Mouse (Mus musculus) limb, embryonic 12.5 days (tissue): ENCODE data around the gene Smurf1. TPM values are rescaled to one million over a fixed set of nuclear protein-coding genes. Genes with fewer than 3 reads are reported as not detected.

Experiments used
- ATAC-seq: fragments of 200-750 bp; cut with Nextera tagmentation; 2 replicates; pipeline ENCODE4 v1.8.0; 2017; ENCODE audit warnings: low read depth, moderate TSS enrichment; ENCODE audit not compliant: insufficient number of reproducible peaks, insufficient read depth, low FRiP score, low TSS enrichment
- H3K27ac ChIP-seq: fragments of 300-500 bp; sonication (generic); 2 replicates; pipeline ENCODE4 v1.5.1; 2016; ENCODE audit warnings: mild to moderate bottlenecking, moderate library complexity
- H3K27me3 ChIP-seq: fragments of 300-500 bp; sonication (generic); 2 replicates; pipeline ENCODE4 v1.6.1; 2016; ENCODE audit warnings: mild to moderate bottlenecking, moderate library complexity
- H3K36me3 ChIP-seq: fragments of 300-500 bp; sonication (generic); 2 replicates; pipeline ENCODE4 v1.6.1; 2016; ENCODE audit warnings: mild to moderate bottlenecking, moderate library complexity
- H3K4me1 ChIP-seq: fragments of 300-500 bp; sonication (generic); replicated peaks from 2 replicates; pipeline ENCODE4 v1.6.1; 2016
- H3K4me2 ChIP-seq: fragments of 300-500 bp; sonication (generic); 2 replicates; pipeline ENCODE4 v1.6.1; 2016; ENCODE audit warnings: mild to moderate bottlenecking, moderate library complexity
- H3K4me3 ChIP-seq: fragments of 300-500 bp; sonication (generic); replicated peaks from 2 replicates; pipeline ENCODE4 v1.5.1; 2016; ENCODE audit warnings: mild to moderate bottlenecking
- H3K9ac ChIP-seq: fragments of 300-500 bp; sonication (generic); replicated peaks from 2 replicates; pipeline ENCODE4 v1.6.1; 2016; ENCODE audit warnings: mild to moderate bottlenecking, moderate library complexity
- H3K9me3 ChIP-seq: fragments of 300-500 bp; sonication (generic); 2 replicates; pipeline ENCODE4 v1.6.1; 2016; ENCODE audit warnings: mild to moderate bottlenecking, moderate library complexity
- WGBS: fragments of 180-500 bp; shearing (Covaris S2); methylation state at CpG from one replicate; pipeline ENCODE4 v1.1.7; 2016; 5-methylcytosine and 5-hydroxymethylcytosine counted together
- polyA plus RNA-seq: library from polyadenylated mRNA; unstranded; fragments of >200 nt; fragmentation: Nextera tagmentation; extraction: Ambion mirVana; gene quantifications from 2 replicates; pipeline ENCODE4 v1.2.1, GENCODE M21; 2016

The Smurf1 gene
- polyA plus RNA-seq, 1 experiment from 2014 or later: 23.3 TPM

DNA sequence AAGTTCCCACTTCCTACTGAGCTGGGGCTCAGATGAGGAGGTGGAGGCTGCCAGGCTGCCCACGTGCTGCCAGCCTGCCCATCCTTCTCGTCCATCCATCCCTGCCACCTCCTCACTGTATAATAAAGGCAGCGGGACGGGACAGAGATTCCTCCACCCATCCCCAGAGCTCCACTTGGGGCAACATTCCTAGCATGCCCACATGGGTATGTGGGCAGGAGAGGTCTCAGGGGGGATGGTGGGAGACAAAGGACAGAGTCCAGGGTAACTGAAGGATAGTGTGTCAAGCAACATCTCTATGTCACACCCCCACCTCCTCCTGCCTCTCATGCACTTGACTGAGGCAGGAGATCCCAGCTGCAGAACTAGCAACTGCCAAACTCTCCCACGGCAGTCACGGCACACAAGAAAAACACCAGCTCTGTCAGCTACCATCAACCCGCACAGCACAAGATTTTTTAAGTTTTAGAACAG, 51.2 kb downstream of the Smurf1 start:
- Histone ChIP-seq H3K9me3 (no peaks in the 10 kb centered on the region), H3K4me3 (no peak overlapping the region), H3K27ac (peak overlapping the region; percentile 45; the same call in 1 of the 2 replicates), H3K36me3 (no peaks in the 10 kb centered on the region), H3K4me1 (peaks cover 33% of the 10 kb centered on the region), H3K27me3 (no peaks in the 10 kb centered on the region), H3K9ac (no peak overlapping the region), H3K4me2 (no peak overlapping the region)
- 58% methylated on average over 7 of the region's 7 CpGs for WGBS
- ATAC-seq: no peak

DNA sequence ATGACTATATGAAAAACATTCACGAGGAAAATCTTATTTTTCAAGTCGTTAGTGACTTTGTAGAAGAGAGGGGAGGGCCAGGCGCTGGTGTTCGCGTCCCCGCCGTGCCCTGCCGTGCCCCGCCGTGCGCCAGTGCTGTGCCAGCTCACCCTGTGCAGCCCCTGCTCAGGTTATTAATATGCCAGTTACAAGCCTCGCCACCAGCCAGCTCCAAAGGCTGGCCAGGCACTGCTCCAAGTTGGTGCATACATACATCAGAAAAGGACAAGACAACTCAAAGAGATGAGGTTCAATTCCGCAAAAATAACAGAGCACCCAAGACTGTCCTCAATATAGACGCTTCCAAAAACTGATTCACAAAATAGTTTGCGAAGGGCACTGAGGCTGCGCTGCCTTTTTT, 51.7 kb downstream of the Smurf1 start:
- no peak for ATAC-seq
- H3K4me3 ChIP-seq: no peak overlapping the region
- peaks cover 27% of the 10 kb centered on the region for H3K4me1 ChIP-seq
- H3K27ac ChIP-seq: no peak overlapping the region
- no peak overlapping the region for H3K9ac ChIP-seq
- H3K9me3 ChIP-seq: no peaks in the 10 kb centered on the region; the same call in 1 of the 2 replicates
- no peaks in the 10 kb centered on the region for H3K27me3 ChIP-seq
- H3K4me2 ChIP-seq: no peak overlapping the region
- no peaks in the 10 kb centered on the region for H3K36me3 ChIP-seq
- WGBS: 89% methylated on average over 16 of the region's 16 CpGs

DNA sequence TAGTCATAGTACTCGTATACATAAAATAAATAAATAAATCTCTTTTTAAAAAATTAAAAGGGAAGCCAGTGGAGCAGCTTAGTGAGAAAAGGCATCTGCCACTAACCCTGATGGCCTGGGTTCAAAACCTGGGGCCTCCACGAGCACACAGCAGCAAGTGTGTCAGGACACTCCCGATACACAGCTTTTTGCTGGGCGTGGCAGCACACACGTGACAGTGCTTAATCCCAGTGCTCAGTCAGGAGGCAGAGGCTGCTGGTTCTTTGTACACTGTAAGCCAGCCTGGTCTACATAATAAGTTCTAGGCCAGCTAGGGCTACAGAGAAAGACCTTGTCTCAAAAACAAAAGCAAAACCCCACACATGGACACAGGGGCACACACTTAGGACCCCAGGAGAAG, 52.3 kb downstream of the Smurf1 start:
- ATAC-seq: no peak
- 89% methylated on average over 5 of the region's 5 CpGs for WGBS
- H3K27me3 ChIP-seq: no peaks in the 10 kb centered on the region

DNA sequence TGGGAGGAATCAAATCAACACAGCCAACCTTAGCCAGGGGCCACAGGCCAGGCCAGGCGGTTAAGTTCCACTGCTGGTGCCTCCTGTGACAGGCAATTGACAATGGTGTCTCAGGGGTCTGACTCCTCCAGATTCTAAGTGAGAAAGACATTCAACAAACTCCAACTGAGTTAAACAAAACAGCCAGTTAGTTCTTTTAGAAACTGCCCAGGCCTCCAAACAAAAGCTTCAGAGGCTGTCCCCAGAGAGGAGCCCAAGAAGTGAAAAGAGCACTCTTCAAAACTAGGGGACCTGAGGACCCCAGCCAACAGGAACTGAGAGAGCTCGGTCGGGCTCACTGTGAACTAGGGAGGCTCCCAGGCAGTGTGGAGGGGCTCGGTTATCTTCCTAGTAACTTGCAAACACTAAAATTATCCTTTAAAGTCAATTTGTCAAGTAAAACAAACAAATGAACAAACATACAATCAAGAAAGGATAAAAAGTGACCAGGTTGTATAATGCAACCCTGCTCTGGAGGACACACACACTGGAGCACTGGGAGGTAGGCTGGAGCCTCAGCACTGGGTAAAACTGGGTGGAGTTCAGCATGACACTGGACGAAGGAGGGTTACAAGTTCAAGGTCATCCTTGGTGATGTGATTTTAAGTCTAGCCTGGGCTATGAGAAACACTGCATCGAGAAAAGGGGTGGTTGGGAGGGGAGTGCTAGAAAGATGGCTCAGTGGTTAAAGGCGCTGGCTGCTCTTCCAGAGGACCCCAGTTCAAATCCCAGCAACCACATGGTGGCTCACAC, 52.9 kb downstream of the Smurf1 start:
- no peak overlapping the region for H3K4me3 ChIP-seq
- H3K9ac ChIP-seq: no peak overlapping the region
- H3K27me3 ChIP-seq: no peaks in the 10 kb centered on the region
- no peaks in the 10 kb centered on the region for H3K36me3 ChIP-seq
- no peak for ATAC-seq
- no peaks in the 10 kb centered on the region; the same call in 1 of the 2 replicates for H3K9me3 ChIP-seq
- no peak overlapping the region for H3K27ac ChIP-seq
- no peak overlapping the region for H3K4me2 ChIP-seq
- H3K4me1 ChIP-seq: peaks cover 18% of the 10 kb centered on the region
- WGBS: 78% methylated on average over 7 of the region's 7 CpGs

More for the DNA sequence above, 52.3 kb downstream of the Smurf1 start:
- Histone ChIP-seq H3K36me3 (no peaks in the 10 kb centered on the region), H3K4me3 (no peak overlapping the region), H3K4me1 (peaks cover 22% of the 10 kb centered on the region), H3K27ac (no peak overlapping the region), H3K9ac (no peak overlapping the region), H3K4me2 (no peak overlapping the region), H3K9me3 (no peaks in the 10 kb centered on the region; the same call in 1 of the 2 replicates)

DNA sequence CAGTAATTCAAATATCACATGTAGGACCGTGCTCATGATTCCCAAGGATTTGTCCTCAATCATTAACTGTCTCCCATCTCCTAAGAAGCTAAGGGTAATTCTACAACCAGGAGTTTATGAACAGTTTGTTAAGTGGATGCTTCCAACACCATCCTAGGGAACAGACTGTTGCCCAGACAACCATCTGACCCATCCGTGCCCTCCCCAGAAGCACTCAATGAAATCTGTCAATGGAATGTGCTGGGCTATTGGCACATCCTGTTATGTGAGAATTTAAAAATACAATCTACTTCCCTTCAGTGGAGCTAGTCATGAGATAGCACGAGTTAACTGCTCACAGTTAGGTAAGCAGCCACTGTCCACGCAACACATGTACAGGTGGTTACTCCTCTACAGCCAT, 56.1 kb downstream of the Smurf1 start:
- no peak for ATAC-seq
- Histone ChIP-seq H3K9me3 (no peaks in the 10 kb centered on the region; the same call in 1 of the 2 replicates), H3K27ac (no peak overlapping the region)

DNA sequence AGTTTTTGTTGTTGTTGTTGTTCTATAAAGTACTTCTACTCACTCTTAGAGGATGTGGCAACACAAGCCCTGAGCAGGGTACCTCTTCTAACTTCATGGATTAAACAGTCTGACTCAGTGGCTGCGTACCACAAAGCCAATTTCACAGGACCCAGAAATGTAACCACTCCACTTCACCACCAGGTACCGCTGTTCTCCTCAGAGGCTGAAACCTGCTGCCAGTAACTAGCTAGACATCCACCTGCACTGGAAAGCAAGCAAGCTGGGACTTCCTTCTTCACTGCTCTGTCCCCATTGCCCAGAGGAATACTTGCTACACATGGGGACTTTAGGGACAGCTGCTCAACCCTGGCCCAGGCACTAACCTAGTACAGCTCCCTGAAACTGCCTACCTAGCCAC, 58.1 kb downstream of the Smurf1 start:
- H3K9me3 ChIP-seq: no peaks in the 10 kb centered on the region; the same call in 1 of the 2 replicates
- ATAC-seq: no peak
- no peak overlapping the region for H3K4me2 ChIP-seq
- H3K4me3 ChIP-seq: no peak overlapping the region
- no peaks in the 10 kb centered on the region for H3K27me3 ChIP-seq
- H3K36me3 ChIP-seq: no peaks in the 10 kb centered on the region
- H3K9ac ChIP-seq: no peak overlapping the region
- H3K27ac ChIP-seq: no peak overlapping the region
- 64% methylated on average over 2 of the region's 2 CpGs for WGBS
- H3K4me1 ChIP-seq: peaks cover 15% of the 10 kb centered on the region; the same call in 1 of the 2 replicates

More for the DNA sequence above, 56.1 kb downstream of the Smurf1 start:
- 92% methylated on average over 4 of the region's 4 CpGs for WGBS
- Histone ChIP-seq H3K36me3 (no peaks in the 10 kb centered on the region), H3K4me1 (peaks cover 9% of the 10 kb centered on the region), H3K4me3 (no peak overlapping the region), H3K9ac (no peak overlapping the region), H3K27me3 (no peaks in the 10 kb centered on the region), H3K4me2 (no peak overlapping the region)

DNA sequence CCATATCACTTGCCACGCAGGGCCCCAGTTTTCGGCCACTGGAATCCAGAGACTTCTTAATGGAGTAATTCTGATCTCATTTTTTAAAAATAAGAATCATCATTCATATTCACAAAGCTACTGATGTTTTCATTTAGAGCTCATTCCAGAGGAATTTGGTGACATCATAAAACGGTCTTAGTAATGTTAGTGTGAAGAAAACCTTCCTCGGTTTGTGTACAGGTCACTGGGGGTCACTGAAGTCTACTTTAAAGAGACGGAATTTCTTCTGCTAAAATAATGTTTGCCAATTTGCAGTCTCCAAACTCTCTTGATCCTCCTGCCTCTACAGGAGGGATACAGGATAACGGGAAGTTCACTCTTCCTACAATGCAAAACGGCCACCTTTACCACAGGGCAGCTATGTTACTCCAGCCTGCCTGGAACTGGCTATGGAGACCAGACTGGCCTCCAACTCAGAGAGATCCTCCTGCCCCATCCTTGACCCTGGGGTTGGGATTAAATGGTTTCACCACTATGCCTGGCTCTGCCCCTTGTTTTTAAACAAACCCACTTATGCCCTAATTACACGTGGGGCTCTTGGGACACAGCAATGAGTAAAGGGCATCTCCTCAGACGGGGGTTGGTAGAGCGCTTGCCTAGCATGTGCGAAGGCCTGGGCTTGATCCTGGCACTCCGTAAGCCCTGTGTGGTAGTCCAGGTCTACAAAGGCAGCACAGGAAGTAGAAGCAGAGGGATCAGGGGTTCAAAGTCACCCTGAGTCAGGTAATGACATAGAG, 61.1 kb downstream of the Smurf1 start:
- Histone ChIP-seq H3K4me2 (no peak overlapping the region), H3K4me3 (no peak overlapping the region), H3K9me3 (no peaks in the 10 kb centered on the region; the same call in 1 of the 2 replicates), H3K36me3 (peaks cover 16% of the 10 kb centered on the region), H3K27me3 (no peaks in the 10 kb centered on the region), H3K4me1 (peaks cover 20% of the 10 kb centered on the region), H3K27ac (no peak overlapping the region), H3K9ac (no peak overlapping the region)
- no peak for ATAC-seq
- whole genome bisulfite sequencing: 77% methylated on average over 12 of the region's 12 CpGs

DNA sequence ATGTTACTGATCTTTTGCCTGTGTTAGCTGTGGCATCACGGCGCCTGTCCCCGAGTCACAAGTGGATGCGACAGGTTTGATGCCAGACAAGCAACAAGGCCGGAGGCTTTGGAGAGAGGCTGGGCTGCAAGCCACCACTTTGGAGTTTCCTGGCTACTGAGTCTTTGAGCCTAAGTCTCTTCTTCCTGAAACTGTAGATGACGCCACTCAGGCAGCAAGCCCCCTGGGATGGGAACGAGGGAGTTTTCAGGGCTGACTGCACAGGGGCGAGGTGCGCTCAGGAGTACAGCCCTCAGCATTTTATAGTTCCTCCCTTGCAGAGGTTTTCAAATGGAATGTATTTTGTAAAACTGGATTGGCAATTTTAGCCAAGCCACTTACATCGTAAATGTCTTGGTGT, 63.9 kb downstream of the Smurf1 start:
- H3K27ac ChIP-seq: peak overlapping the region; percentile 66
- H3K9me3 ChIP-seq: no peaks in the 10 kb centered on the region
- WGBS: 68% methylated on average over 10 of the region's 10 CpGs
- no peaks in the 10 kb centered on the region for H3K27me3 ChIP-seq
- no peak overlapping the region for H3K9ac ChIP-seq
- no peak overlapping the region for H3K4me2 ChIP-seq
- no peak overlapping the region for H3K4me3 ChIP-seq
- 0 out of 2 replicates have a peak, but pooled peaks have one; percentile 35 for ATAC-seq
- peaks cover 20% of the 10 kb centered on the region for H3K4me1 ChIP-seq
- H3K36me3 ChIP-seq: peaks cover 44% of the 10 kb centered on the region

DNA sequence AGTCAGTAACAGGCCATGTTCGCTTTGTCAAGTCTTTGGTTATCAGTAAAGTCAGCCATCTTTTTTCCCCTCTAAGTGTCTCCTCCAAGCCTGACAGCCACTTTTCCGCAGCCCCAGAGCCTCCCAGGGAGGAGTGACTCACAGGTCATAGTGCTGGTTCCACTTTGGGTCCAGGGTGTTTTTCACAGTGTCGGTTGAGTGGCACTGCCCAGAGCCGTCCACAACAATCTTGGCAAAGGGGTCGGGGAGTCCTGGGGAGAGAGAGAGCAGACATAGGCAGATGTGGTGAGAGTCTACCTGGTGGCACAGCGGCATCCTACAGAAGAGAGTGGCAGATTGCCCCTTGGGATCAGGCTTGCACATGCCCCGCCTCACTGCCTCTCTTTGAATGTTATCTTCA, 64.6 kb downstream of the Smurf1 start:
- ATAC-seq: no peak
- Histone ChIP-seq H3K36me3 (peaks cover 51% of the 10 kb centered on the region), H3K4me2 (no peak overlapping the region), H3K9me3 (no peaks in the 10 kb centered on the region), H3K27me3 (no peaks in the 10 kb centered on the region), H3K4me1 (peaks cover 20% of the 10 kb centered on the region), H3K4me3 (no peak overlapping the region), H3K9ac (no peak overlapping the region), H3K27ac (no peak overlapping the region)
- WGBS: 93% methylated on average over 7 of the region's 7 CpGs

DNA sequence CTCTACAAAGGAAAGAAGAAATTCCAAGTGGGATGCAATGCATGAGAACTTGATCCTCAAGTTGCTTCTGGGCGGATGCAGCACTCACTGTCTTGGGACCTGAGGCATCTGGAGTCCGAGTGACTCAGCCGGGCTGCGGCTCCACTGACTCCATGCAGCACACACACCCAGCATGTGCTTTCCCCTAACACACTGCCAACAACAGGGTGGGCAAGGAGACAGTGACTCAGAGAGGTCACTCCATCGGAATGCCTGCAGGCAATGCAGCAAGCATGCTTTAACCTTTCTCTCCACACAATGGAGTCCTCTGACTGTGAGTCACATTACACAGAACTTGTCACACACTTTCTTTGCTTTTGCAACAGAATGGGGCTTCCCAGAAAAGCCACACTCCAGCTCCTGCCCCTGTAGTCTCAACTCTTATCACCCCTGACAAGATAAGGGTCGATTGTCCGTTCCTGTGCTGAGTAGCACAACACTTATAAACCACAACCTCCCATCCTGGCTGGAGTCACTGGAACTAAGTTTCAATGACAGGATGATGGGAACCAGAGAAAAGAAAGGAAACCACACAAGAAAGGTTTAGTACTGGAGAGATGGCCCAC, 67.1 kb downstream of the Smurf1 start:
- 0 out of 2 replicates have a peak overlapping the region, but pooled peaks have one; percentile 41 for H3K27ac ChIP-seq
- H3K27me3 ChIP-seq: no peaks in the 10 kb centered on the region
- no peak for ATAC-seq
- peaks cover 20% of the 10 kb centered on the region for H3K4me1 ChIP-seq
- H3K36me3 ChIP-seq: peaks cover 75% of the 10 kb centered on the region
- 69% methylated on average over 7 of the region's 7 CpGs for WGBS
- no peak overlapping the region for H3K4me2 ChIP-seq
- H3K9me3 ChIP-seq: no peaks in the 10 kb centered on the region
- H3K4me3 ChIP-seq: no peak overlapping the region
- no peak overlapping the region for H3K9ac ChIP-seq

DNA sequence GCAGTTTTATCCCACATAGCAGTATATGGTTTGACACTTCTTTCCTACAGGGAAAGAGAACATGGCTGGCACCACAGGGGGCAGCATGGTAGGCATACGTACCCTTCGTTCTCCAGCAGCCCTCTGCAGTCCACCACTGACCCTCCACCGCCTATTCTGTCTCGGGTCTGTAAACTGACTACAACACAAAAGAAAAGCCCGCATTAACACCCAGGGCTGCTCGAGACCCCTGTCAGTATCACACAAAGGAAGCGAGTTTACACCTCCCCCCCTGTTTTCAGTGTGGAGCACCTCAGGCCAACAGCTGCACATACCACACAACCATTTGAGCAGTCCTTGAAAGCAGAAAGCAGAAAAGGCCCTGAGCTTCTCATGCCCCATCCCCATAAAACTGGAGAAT, 67.8 kb downstream of the Smurf1 start:
- no peak overlapping the region for H3K9ac ChIP-seq
- H3K36me3 ChIP-seq: peaks cover 81% of the 10 kb centered on the region
- 0 out of 2 replicates have a peak, but pooled peaks have one; percentile 23 for ATAC-seq
- H3K4me3 ChIP-seq: no peak overlapping the region
- H3K9me3 ChIP-seq: no peaks in the 10 kb centered on the region
- H3K27ac ChIP-seq: 0 out of 2 replicates have a peak overlapping the region, but pooled peaks have one; percentile 41
- H3K4me2 ChIP-seq: no peak overlapping the region
- H3K27me3 ChIP-seq: no peaks in the 10 kb centered on the region
- WGBS: 69% methylated on average over 7 of the region's 7 CpGs
- H3K4me1 ChIP-seq: peaks cover 13% of the 10 kb centered on the region
